Comparison of ENCODE assay signal across 9 mouse cellular contexts in the genomic region with DNA sequence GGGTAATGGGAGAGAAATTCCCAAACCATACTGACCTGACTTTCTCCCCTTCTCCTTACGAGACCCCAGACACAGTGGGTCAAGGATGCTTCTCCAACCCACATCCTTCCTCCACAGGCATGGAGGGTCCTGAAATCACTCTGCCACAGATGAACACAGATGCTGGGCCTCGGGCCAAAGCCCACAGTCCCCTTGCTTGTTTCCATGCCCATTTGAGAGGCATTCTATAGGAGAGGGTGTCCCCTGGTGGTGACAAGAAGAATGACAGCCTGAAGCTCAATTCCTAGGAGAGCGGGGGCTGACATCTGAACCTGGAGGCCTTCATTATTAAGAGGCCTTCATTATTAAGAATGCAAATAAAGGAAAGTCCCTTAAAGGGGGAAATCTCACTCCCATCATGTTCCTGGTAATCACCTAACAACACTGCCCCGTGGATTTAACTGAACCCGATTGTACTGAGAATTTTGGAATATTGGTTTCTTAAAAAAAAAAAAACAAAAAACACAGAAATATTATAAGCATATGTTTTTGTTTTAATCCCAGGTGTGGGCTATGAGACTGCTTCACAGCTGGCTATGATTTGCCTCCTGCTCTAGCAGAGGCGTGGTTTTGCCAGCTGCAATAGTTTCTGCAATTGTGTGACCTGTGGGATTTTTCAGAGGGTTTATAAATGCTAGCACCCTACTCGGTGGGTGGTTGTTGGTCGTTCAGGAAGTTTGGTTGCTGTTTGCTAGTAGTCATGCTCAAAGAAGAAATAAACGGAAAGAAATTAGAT. TPM values are rescaled to one million over a fixed set of nuclear protein-coding genes. Genes with fewer than 3 reads are reported as not detected.
A peak's percentile ranks its signal among the peaks of the same experiment; 100 is the strongest.
DNase-seq lines count a peak whose midpoint lies in the region; TF ChIP-seq lines count a peak whose summit lies in the region.
"Had no signal": no experiment of that assay in that cellular context is flagged by ENCODE, and none has a peak within 500 bp of the region (broad histone marks: within the 10 kb centered on the region; RNA-seq: fewer than 3 reads in every experiment).

No protein-coding gene starts in this region.

- peak; percentile 89 for DNase-seq in MEL (ENCODE audit: low read depth, low spot score)
- peak; percentile 94 for DNase-seq in brain, embryonic 14.5 days (ENCODE audit: low read depth)
- DNase-seq in forebrain, embryonic 10.5 days (ENCODE audit: extremely low spot score, low spot score) = peak; percentile 71
- DNase-seq in heart, postnatal 10 days = peak; percentile 78 to 88
- DNase-seq in kidney, postnatal 4 days = peak; percentile 80 to 88
- DNase-seq in lung, postnatal 10 days = peak; percentile 85
- DNase-seq in retina, postnatal 1 day = peak; percentile 93
- DNase-seq in yolk sac, embryonic 10.5 days (ENCODE audit: low spot score) = peak; percentile 62

- peaks cover 0 to 10% of the 10 kb centered on the region in 2 experiments; a peak in 2 of 4 replicates for H3K36me3 ChIP-seq in MEL (ENCODE audit: control insufficient read depth in 1 of 2, insufficient read depth in 2 of 2, low read length in 2 of 2)
- H3K36me3 ChIP-seq in forebrain, embryonic 10.5 days (replicated peaks) = no peaks in the 10 kb centered on the region
- H3K36me3 ChIP-seq: lung, embryonic 15.5 days had no signal

- no peak; the same call in none of the 2 replicates for TF ChIP-seq RAD21 in MEL (IDR thresholded peaks at IDR 0.05; ENCODE audit: low read depth, low read length)

- H3K9me3 ChIP-seq in MEL (replicated peaks; ENCODE audit: insufficient read depth, low read length) = no peaks in the 10 kb centered on the region
- no peaks in the 10 kb centered on the region for H3K9me3 ChIP-seq in forebrain, embryonic 10.5 days
- H3K9me3 ChIP-seq: lung, embryonic 15.5 days had no signal

- no peaks in the 10 kb centered on the region for H3K27me3 ChIP-seq in MEL (ENCODE audit: control insufficient read depth in 1 of 2, insufficient read depth in 2 of 2, low read length in 2 of 2)
- no peaks in the 10 kb centered on the region for H3K27me3 ChIP-seq in forebrain, embryonic 10.5 days (ENCODE audit: poor library complexity, severe bottlenecking)
- H3K27me3 ChIP-seq: lung, embryonic 15.5 days had no signal

- intact Hi-C loops in heart, postnatal 10 days (cut with DNase I) = loop anchor here (1.0 kb wide), 1 partner anchor 106 kb away; no protein-coding TSS in a partner anchor

- no peak; a peak in 1 of 4 replicates for TF ChIP-seq EP300 in MEL (IDR thresholded peaks at IDR 0.05; ENCODE audit: low read depth in 1 of 2, low read length in 2 of 2)

- TF ChIP-seq POLR2A in MEL (IDR thresholded peaks at IDR 0.05; ENCODE audit: control insufficient read depth in 1 of 2, insufficient read depth in 1 of 2, low read depth in 1 of 2, low read length in 2 of 2, poor library complexity in 1 of 2) = no peak
- TF ChIP-seq POLR2A in brain, embryonic 14.5 days (IDR thresholded peaks at IDR 0.05; ENCODE audit: borderline replicate concordance, extremely low read depth, insufficient read depth, insufficient read length, poor library complexity, severe bottlenecking) = no peak

- no peaks in the 10 kb centered on the region; the same call in 1 of the 2 replicates for H3K79me2 ChIP-seq in MEL (ENCODE audit: control insufficient read depth, insufficient read depth, low read length, poor library complexity)

- 40% methylated on average over 9 of the region's 9 CpGs for WGBS in forebrain, embryonic 10.5 days

- H3K27ac ChIP-seq in MEL (ENCODE audit: control insufficient read depth, low read depth, low read length) = no peak overlapping the region; the same call in 1 of the 2 replicates
- peak overlapping the region; percentile 58 for H3K27ac ChIP-seq in forebrain, embryonic 10.5 days
- H3K27ac ChIP-seq: lung, embryonic 15.5 days had no signal

- peak; percentile 84 to 100 (median 99) for TF ChIP-seq CTCF in MEL (IDR thresholded peaks at IDR 0.05 in 2 of 3, conservative IDR thresholded peaks at IDR 0.05 in 1 of 3; ENCODE audit: control insufficient read depth in 1 of 3, insufficient read depth in 1 of 3, low read depth in 2 of 3, low read length in 3 of 3, poor library complexity in 1 of 3, severe bottlenecking in 1 of 3)
- peak; percentile 94 for TF ChIP-seq CTCF in brain, embryonic 14.5 days (IDR thresholded peaks at IDR 0.05; ENCODE audit: borderline replicate concordance, extremely low read depth, insufficient read depth, insufficient read length)

- no peak overlapping the region for H3K4me3 ChIP-seq in MEL (ENCODE audit: control insufficient read depth in 1 of 2, insufficient read depth in 1 of 2, low read depth in 2 of 2, low read length in 2 of 2)
- H3K4me3 ChIP-seq in forebrain, embryonic 10.5 days = no peak overlapping the region
- H3K4me3 ChIP-seq: lung, embryonic 15.5 days had no signal

- peaks cover 0 to 17% of the 10 kb centered on the region in 2 experiments; a peak in 2 of 4 replicates for H3K4me1 ChIP-seq in MEL (ENCODE audit: control insufficient read depth in 1 of 2, insufficient read depth in 2 of 2, low read length in 2 of 2)
- peaks cover 37% of the 10 kb centered on the region for H3K4me1 ChIP-seq in forebrain, embryonic 10.5 days

- peak overlapping the region; percentile 34; the same call in 1 of the 2 replicates for H3K9ac ChIP-seq in MEL (ENCODE audit: control insufficient read depth, low read depth, low read length, poor library complexity, severe bottlenecking)
- H3K9ac ChIP-seq: lung, embryonic 15.5 days had no signal

TF ChIP-seq in MEL, 35 proteins besides CTCF, POLR2A, EP300 and RAD21:
- TF ChIP-seq TAL1 (IDR thresholded peaks at IDR 0.05; ENCODE audit: low read length) = no peak
- TF ChIP-seq MXI1 (IDR thresholded peaks at IDR 0.05; ENCODE audit: low read depth, low read length) = peak; percentile 44; the same call in 1 of the 2 replicates
- TF ChIP-seq ZC3H11A (IDR thresholded peaks at IDR 0.05; ENCODE audit: low read depth, low read length) = peak; percentile 100
- TF ChIP-seq USF1 (IDR thresholded peaks at IDR 0.05; ENCODE audit: low read depth, low read length) = 0 out of 2 replicates have a peak, but pooled peaks have one; percentile 16
- peak; percentile 69 for TF ChIP-seq SIN3A (IDR thresholded peaks at IDR 0.05; ENCODE audit: low read length)
- 0 out of 2 replicates have a peak, but pooled peaks have one; percentile 32 for TF ChIP-seq RCOR1 (IDR thresholded peaks at IDR 0.05; ENCODE audit: low read depth, low read length)
- peak; percentile 23; the same call in 1 of the 2 replicates for TF ChIP-seq ZNF384 (IDR thresholded peaks at IDR 0.05; ENCODE audit: low read depth, low read length)
- TF ChIP-seq NELFE (IDR thresholded peaks at IDR 0.05; ENCODE audit: low read depth, low read length) = 0 out of 2 replicates have a peak, but pooled peaks have one; percentile 8
- no peak for TF ChIP-seq TBP (IDR thresholded peaks at IDR 0.05; ENCODE audit: low read depth, low read length)
- no peak for TF ChIP-seq POLR2AphosphoS5 (IDR thresholded peaks at IDR 0.05; ENCODE audit: borderline replicate concordance, low read depth, low read length)
- no peak for TF ChIP-seq MAFK (IDR thresholded peaks at IDR 0.05; ENCODE audit: borderline replicate concordance, low read depth, low read length)
- TF ChIP-seq MYC (IDR thresholded peaks at IDR 0.05; ENCODE audit: low read depth, low read length) = 0 out of 2 replicates have a peak, but pooled peaks have one; percentile 51
- TF ChIP-seq ZMIZ1 (IDR thresholded peaks at IDR 0.05; ENCODE audit: low read depth, low read length) = no peak
- 0 out of 2 replicates have a peak, but pooled peaks have one; percentile 10 for TF ChIP-seq TCF12 (IDR thresholded peaks at IDR 0.05; ENCODE audit: low read depth, low read length)
- TF ChIP-seq SMC3 (IDR thresholded peaks at IDR 0.05; ENCODE audit: low read depth, low read length) = peak; percentile 100
- peak; percentile 90 for TF ChIP-seq MAZ (IDR thresholded peaks at IDR 0.05; ENCODE audit: low read depth, low read length)
- TF ChIP-seq GABPA (IDR thresholded peaks at IDR 0.05; ENCODE audit: low read depth, low read length) = 0 out of 2 replicates have a peak, but pooled peaks have one; percentile 26
- TF ChIP-seq E2F4 (IDR thresholded peaks at IDR 0.05; ENCODE audit: borderline replicate concordance, low read depth, low read length) = no peak

RNA-seq across cellular contexts. Expression of a gene that starts 10.0 kb away (rescaled TPM):
- total RNA-seq in MEL (2012; rRNA removed) = 222 and 241 TPM in 2 replicates
- polyA plus RNA-seq in MEL (2012; ENCODE audit: insufficient read depth in 1 of 2, insufficient read length in 2 of 2, low read depth in 1 of 2, low replicate concordance in 2 of 2, missing spikeins in 1 of 2) = 100 to 1,000 TPM in 1 of 2 experiments, not detected in 1; 283 TPM
- polyA plus RNA-seq in brain, embryonic 14.5 days (2012; rRNA removed) = 3.4 and 5.3 TPM in 2 replicates
- polyA plus RNA-seq in forebrain, embryonic 10.5 days (2016; fragmentation: Nextera tagmentation; extraction: Ambion mirVana) = 8.9 and 10.5 TPM in 2 replicates
- 10 to 100 TPM; 11.5 to 13.1 TPM for total RNA-seq in heart, postnatal 10 days (2021)

RNA-seq across cellular contexts. Expression of a gene that starts 12.7 kb away (rescaled TPM):
- total RNA-seq in MEL (2012; rRNA removed) = not detected in 2 replicates
- under 1 TPM in 1 of 2 experiments, not detected in 1; 0.17 TPM for polyA plus RNA-seq in MEL (2012; ENCODE audit: insufficient read depth in 1 of 2, insufficient read length in 2 of 2, low read depth in 1 of 2, low replicate concordance in 2 of 2, missing spikeins in 1 of 2)
- 1.2 and 1.5 TPM in 2 replicates for polyA plus RNA-seq in brain, embryonic 14.5 days (2012; rRNA removed)
- polyA plus RNA-seq in forebrain, embryonic 10.5 days (2016; fragmentation: Nextera tagmentation; extraction: Ambion mirVana) = 0.11 and 0.30 TPM in 2 replicates
- under 1 TPM in 1 of 2 experiments, not detected in 1; 0.40 TPM for total RNA-seq in heart, postnatal 10 days (2021)
- polyA plus RNA-seq: lung, embryonic 15.5 days had no signal

Comparison
In these comparisons a context has a peak if more than half of its experiments do, and no peak if none do; other contexts are left out.
1. RNA of a gene that starts 10.0 kb away (polyA plus RNA-seq): 283 TPM in MEL; 8.9 to 10.5 TPM in forebrain, embryonic 10.5 days and 3.4 to 5.3 TPM in brain, embryonic 14.5 days; every median in the first group is over 10 times any median in the second.
2. Peak in every context shown above with its lines, with median percentiles within 50 percentile points of each other: DNase-seq.